Mouse (Mus musculus): Measurements from ENCODE around the gene B230118H07Rik. TPM values are rescaled to one million over a fixed set of nuclear protein-coding genes. Genes with fewer than 3 reads are reported as not detected.

Gene B230118H07Rik
- total RNA-seq, 1 experiment from 2014 or later, result 86.8 TPM

- no peak for ATAC-seq (replicated peaks; ENCODE audit: low read depth, poor library complexity, severe bottlenecking)
Observed at GRCm38 (mm10) chr2:101639840-101640350, 9.4 kb downstream of the B230118H07Rik start.

- no peak for ATAC-seq (replicated peaks; ENCODE audit: low read depth, poor library complexity, severe bottlenecking)
Observed at GRCm38 (mm10) chr2:101638979-101639839, 10.1 kb downstream of the B230118H07Rik start.

- ATAC-seq (replicated peaks; ENCODE audit: low read depth, poor library complexity, severe bottlenecking), result peak; percentile 94
Observed at GRCm38 (mm10) chr2:101628297-101629236, 20.8 kb downstream of the B230118H07Rik start.

GRCm38 (mm10) chr2:101627227-101627626, 22.1 kb downstream of the B230118H07Rik start:
- no peak for ATAC-seq (replicated peaks; ENCODE audit: low read depth, poor library complexity, severe bottlenecking)

GRCm38 (mm10) chr2:101624526-101624925, 24.8 kb downstream of the B230118H07Rik start, which contains the start of gene Rag2:
Gene Rag2, plus strand, starts transcription at chr2:101624718.
- ATAC-seq (replicated peaks; ENCODE audit: low read depth, poor library complexity, severe bottlenecking), result no peak

- ATAC-seq (replicated peaks; ENCODE audit: low read depth, poor library complexity, severe bottlenecking), result 0 out of 2 replicates have a peak, but pooled peaks have one; percentile 15
Observed at GRCm38 (mm10) chr2:101624011-101624410, 25.3 kb downstream of the B230118H07Rik start.

GRCm38 (mm10) chr2:101623042-101623441, 26.3 kb downstream of the B230118H07Rik start:
- no peak for ATAC-seq (replicated peaks; ENCODE audit: low read depth, poor library complexity, severe bottlenecking)

- peak; percentile 54 for ATAC-seq (replicated peaks; ENCODE audit: low read depth, poor library complexity, severe bottlenecking)
Observed at GRCm38 (mm10) chr2:101621611-101622010, 27.7 kb downstream of the B230118H07Rik start.

- no peak for ATAC-seq (replicated peaks; ENCODE audit: low read depth, poor library complexity, severe bottlenecking)
Observed at GRCm38 (mm10) chr2:101620899-101621298, 28.4 kb downstream of the B230118H07Rik start.

- ATAC-seq (replicated peaks; ENCODE audit: low read depth, poor library complexity, severe bottlenecking), result peak; percentile 52
Observed at GRCm38 (mm10) chr2:101618373-101618772, 31.0 kb downstream of the B230118H07Rik start.

GRCm38 (mm10) chr2:101615464-101616305, 33.6 kb downstream of the B230118H07Rik start:
- no peak for ATAC-seq (replicated peaks; ENCODE audit: low read depth, poor library complexity, severe bottlenecking)

- no peak for ATAC-seq (replicated peaks; ENCODE audit: low read depth, poor library complexity, severe bottlenecking)
Observed at GRCm38 (mm10) chr2:101610861-101611260, 38.5 kb downstream of the B230118H07Rik start.

- ATAC-seq (replicated peaks; ENCODE audit: low read depth, poor library complexity, severe bottlenecking), result no peak
Observed at GRCm38 (mm10) chr2:101608232-101608894, 41.0 kb downstream of the B230118H07Rik start.

GRCm38 (mm10) chr2:101603099-101603498, 46.2 kb downstream of the B230118H07Rik start:
- no peak for ATAC-seq (replicated peaks; ENCODE audit: low read depth, poor library complexity, severe bottlenecking)

- peak; percentile 80 for ATAC-seq (replicated peaks; ENCODE audit: low read depth, poor library complexity, severe bottlenecking)
Observed at GRCm38 (mm10) chr2:101600703-101601102, 48.6 kb downstream of the B230118H07Rik start.

GRCm38 (mm10) chr2:101598190-101599181, 50.8 kb downstream of the B230118H07Rik start:
- ATAC-seq (replicated peaks; ENCODE audit: low read depth, poor library complexity, severe bottlenecking), result no peak

- peak; percentile 52; the same call in 1 of the 2 replicates for ATAC-seq (replicated peaks; ENCODE audit: low read depth, poor library complexity, severe bottlenecking)
Observed at GRCm38 (mm10) chr2:101597186-101597585, 52.1 kb downstream of the B230118H07Rik start.

- ATAC-seq (replicated peaks; ENCODE audit: low read depth, poor library complexity, severe bottlenecking), result no peak
Observed at GRCm38 (mm10) chr2:101594681-101595080, 54.7 kb downstream of the B230118H07Rik start.
